Mouse (Mus musculus) gastrocnemius, postnatal 36 days (tissue): ENCODE measurements around the gene Ppp2r1b. TPM values are rescaled to one million over a fixed set of nuclear protein-coding genes. Genes with fewer than 3 reads are reported as not detected.

Experiments used
- DNase-seq, 2 experiments: peaks; one replicate each; pipeline ENCODE4 v3.0.0; 2022
- intact Hi-C: fragments of 180-260 bp; cut with DNase I; formaldehyde crosslinking; loops from one replicate; pipeline ENCODE4 v1.15.1; 2025
- total RNA-seq, 2 experiments: library from RNA; stranded (reverse); gene quantifications; 2 replicates each; pipeline ENCODE4 v1.2.3; 2021

Gene Ppp2r1b
- total RNA-seq, 2 experiments from 2014 or later, result 4.9 to 5.9 TPM

DNA sequence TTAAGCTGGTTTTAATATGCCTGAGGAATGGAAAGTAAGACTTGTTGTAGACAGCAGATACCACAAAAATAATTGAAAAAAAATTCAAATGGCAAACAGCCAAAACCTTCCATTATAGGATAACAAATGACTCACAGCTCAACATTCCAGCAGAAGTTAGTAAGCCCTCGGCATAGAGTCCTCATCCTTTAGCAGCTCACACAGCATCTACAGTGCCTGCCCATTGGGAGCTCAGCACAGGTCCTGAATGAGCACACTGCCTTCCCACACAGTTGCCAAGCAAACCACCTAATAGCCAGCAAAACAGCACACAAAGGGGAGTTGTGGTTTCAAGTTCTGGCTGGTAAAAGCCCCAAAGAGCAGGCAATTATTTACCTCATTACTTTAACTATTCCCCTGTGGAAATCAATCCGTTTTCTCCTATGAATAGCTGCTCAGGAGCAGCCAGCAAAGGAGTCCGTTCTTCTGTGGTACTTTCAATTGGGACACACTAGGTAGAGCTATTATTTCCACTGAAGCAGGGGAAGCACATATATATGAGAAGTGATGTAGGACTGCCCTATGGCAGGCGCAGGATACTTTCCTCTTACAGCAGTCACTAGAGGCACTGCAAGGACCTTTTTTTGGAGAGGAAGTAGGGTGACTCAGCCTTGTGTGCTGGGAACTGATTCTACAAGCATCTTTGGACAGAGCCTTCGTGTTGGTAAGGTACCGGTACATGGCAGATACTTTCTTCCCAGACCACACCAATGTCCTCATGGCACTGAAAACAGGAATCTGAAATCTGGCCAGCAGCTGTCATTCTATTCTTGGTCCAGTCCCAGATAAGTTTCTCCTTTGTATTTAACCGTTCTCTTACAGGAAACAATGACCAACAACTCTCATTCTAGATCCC lies 55.2 kb downstream of the Ppp2r1b start:
- no peak for DNase-seq
- intact Hi-C loops, result no loop called here

DNA sequence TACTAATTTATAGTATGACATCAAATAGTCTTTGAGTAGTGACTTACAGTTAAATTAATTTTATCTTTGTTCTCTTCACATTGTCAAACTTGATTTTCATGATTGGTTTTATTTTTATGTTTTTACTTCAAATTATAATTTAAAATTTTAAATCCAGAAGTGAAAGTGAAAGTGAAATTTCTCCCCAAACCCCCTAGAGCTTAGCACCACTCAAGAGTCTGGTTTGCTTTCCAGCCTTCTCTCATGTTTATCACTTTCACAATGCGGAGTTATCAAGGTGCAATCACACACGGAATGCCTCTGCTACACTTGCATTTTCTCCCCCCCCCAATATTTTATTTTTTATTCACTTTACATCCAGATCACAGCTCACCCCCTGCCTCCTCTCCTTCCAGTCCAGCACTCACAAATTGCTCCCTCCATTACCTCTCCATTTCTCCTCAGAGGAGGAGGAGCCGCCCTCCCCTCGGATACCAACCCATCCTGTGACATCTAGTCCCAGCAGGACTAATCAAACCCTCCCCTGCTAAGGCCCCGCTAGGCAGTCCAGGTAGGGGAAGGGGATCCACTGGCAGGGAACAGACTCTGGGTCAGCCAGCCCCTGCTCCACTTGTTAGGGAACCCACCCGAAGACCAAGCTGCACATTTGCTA lies 59.2 kb downstream of the Ppp2r1b start:
- DNase-seq, result no peak
- intact Hi-C loops, result no loop called here

DNA sequence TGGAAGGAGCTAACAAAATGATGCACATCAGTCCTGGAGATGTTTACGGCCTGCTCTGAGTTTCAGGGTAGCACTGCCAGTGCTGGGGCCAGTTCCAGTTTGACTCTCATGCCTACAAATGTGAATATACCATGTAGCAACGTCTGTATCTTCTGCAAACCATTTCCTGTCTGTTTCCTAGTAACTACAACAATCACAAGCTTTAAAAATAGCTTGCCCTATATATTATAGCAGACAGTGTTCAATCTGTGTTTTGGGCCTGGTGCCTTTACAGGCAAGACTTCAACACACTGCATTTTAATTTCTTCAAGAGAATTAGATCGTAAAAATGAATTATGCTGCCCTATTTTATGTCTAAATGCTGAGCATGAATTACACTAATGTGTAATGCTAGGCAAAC lies 60.2 kb downstream of the Ppp2r1b start:
- intact Hi-C loops, result no loop called here

DNA sequence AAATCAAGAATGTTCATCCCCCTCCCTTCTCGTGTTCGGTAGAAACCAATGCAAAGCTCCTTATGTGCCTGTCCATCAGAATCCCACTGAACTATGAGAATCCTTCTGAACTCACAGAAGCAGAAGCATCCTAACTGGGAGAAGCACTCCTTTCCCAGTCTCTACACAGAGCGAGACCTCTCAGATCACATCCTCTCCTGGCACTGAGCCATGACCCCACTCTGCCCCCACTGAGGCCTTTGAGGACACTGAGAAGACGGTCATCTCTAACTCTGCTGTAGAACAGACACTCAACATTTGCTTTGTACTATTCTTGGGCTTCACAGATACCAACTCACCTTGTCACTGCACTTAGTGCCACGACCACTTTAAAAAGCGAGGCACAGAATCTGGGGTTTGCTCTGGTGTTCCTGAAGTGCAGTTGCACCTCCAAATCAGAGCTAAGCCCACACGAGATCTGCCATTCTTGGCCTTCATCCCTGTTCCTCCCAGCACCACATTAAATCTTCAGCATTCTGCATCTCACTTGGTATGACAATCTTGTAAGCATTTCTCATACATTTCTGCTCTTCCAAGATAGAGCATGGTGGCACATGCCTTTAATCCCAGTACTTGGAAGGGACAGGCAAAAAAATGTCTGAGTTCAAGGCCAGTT lies 66.9 kb downstream of the Ppp2r1b start:
- intact Hi-C loops, result no loop called here
- no peak for DNase-seq

More for the DNA sequence above, 60.2 kb downstream of the Ppp2r1b start:
- DNase-seq, result no peak

DNA sequence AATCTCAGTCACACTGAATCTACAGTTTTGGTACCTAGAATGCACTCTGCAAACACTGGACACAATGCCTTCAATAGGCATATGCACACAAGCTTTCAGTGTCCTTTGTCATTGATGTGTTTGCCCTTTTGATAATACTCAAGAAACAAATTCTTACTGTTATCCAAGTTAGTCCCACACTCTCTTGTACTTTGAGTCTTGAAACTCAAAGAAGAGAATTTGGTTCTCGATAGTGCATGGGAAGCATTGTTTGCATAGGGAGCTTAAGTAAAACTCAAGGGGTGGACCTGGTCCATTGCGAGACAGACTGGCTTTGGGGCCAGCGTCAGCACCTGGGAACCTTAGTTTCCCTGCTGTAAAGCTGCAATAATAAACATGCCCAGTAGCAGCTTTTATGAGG lies 73.0 kb downstream of the Ppp2r1b start:
- DNase-seq, result no peak
- intact Hi-C loops, result no loop called here

DNA sequence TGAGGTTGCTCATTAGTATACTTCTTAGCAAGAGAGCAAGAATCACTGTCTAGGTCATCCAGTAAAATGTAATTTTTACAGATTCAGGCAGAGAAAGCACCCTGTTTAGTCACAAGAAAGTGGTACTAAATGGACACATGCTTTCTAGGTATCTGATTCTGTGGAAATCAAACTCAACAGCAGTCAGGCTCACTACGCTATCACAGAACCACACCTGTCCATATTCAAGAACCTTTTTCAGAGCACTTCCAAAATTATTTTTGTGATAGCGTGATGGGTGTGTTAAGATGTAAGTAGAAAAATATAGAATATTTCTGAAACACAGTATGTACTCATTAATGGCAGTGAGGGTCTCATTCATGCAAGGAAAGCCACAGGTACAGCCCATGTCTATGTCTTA lies 74.5 kb downstream of the Ppp2r1b start:
- DNase-seq, result no peak
- intact Hi-C loops, result no loop called here

DNA sequence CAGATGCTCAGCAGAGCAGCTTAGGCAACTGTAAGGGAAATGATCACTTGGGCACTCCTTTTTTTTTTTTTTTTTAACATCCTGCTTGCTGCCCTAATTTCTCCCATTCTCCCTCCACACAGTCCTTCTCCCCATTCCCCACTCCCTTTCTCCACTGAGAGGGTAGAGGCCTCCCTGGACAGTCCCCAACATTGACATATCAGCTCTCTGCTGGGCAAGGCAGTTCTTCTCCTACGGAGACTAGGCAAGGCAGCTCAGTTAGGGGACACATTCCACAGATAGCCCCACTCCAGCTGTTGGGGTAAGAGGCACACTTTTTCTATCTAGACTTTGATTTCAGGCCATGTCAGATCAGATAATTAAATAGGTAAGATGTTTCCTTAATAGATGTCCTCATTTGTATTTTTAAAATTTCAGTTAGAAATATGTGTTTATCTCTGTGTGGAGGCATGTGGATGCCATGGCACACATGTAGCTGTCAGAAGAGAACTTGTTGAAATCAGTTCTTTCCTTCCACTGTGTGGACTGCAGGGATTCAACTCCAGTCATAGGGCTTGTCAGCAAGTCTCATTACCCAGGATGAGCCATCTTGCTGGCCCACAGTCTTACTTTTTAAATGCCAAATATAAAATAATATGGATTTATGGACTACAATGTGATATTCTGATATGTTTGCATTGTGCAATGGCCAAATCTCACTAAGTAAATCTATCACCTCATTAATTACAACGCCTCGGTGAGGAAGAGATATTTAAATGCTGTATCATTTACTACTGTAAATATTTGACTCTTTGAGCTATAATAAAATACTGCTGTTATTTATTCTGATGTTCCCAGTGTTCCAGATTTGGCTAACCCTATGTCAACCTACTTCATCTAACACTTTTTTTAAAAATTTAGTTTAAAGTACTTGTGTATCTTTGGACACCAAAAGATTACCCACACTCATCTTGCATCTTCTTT lies 76.1 kb downstream of the Ppp2r1b start:
- intact Hi-C loops, result no loop called here

DNA sequence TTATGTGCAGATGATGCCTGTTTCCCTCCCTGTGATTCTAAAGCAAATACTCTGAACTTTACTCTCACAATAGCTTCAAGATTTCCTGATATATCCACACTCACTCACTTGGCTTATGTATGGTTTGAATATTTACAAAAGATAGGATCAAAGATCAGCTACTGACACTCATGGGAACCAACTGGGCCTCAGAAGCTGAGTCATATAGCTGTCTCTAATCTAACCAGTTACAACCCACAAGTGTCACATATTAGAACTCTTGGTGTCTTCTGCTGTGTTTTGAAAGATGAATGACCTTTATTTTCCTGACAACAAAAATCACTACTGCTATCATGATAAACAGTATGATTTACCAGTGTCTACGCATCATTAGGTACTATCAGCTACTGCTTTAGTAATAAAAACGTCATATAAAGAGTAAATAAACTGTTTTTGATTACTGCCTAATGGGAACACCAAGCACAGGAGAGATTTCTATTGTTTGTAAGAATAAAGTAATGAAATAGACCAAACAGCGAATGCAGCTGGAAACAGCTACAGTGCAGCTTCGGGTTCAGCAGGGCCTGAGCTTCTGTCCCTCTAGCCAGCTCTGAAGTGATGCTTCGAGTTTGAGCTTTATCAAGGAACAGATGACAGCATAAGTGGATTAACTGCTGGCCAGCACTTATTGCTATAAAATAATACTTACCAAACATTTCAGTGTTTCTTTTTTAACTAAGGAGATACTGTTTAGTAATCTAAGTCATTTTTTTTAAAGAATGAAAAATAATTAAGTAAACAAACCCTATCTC lies 77.5 kb downstream of the Ppp2r1b start:
- intact Hi-C loops, result no loop called here
- DNase-seq, result no peak

More for the DNA sequence above, 76.1 kb downstream of the Ppp2r1b start:
- no peak for DNase-seq

DNA sequence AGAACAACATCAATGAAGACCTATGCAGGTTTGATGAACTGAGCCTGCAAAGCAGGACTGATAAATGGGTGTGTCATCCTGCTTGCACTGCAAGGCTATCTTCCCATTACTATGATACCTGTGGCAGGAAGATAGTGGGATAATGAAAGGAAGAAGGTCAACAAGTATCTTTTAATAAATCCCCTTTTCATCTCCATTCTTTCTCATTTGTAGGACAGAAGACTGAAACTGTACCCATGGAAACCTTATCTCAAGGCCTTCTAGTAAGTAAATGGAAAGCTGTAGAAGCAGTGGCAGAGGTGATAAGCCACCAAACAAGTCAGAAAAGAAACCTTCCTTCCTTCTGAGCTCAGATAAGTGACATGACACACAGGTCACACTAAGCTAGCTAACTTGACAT lies 79.4 kb downstream of the Ppp2r1b start:
- intact Hi-C loops, result no loop called here
- no peak for DNase-seq

DNA sequence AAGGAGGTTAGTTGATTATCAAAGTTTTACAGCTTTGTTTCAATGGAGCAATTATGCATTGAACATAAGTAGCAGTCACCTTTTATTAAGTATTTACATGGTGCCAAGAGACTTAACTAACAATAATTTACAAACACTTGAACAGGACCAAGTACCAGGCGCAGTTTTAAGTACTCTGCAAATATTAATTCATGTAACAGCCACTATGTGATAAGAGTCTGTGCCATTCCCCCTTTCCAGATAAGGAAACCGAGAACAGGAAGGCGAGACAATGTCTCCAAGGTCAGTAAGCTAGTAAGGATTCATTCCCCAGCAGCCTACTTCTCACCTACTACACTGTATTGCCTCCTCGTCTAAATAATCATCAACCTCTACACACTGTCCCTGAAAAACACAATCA lies 80.7 kb downstream of the Ppp2r1b start:
- intact Hi-C loops, result no loop called here
- DNase-seq, result no peak

DNA sequence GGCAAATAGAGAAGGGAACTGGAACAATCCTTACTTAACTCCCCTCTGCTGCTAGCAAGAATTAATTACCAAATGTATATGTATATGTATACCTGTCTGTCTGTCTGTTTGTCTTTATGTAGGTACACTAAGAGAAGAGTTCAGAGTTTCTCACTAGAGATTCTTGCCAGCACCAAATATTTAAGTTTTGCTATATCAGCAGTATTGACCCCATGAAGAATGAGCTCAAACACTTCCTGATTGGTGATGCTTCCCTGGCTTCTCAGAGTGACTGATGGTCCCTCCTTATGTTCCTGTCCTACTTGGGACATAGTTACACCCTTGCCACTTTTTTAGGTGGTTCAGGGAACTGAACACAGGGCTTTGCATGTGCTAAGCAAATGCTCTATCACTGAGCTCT lies 84.9 kb downstream of the Ppp2r1b start:
- intact Hi-C loops, result no loop called here
- DNase-seq, result no peak

DNA sequence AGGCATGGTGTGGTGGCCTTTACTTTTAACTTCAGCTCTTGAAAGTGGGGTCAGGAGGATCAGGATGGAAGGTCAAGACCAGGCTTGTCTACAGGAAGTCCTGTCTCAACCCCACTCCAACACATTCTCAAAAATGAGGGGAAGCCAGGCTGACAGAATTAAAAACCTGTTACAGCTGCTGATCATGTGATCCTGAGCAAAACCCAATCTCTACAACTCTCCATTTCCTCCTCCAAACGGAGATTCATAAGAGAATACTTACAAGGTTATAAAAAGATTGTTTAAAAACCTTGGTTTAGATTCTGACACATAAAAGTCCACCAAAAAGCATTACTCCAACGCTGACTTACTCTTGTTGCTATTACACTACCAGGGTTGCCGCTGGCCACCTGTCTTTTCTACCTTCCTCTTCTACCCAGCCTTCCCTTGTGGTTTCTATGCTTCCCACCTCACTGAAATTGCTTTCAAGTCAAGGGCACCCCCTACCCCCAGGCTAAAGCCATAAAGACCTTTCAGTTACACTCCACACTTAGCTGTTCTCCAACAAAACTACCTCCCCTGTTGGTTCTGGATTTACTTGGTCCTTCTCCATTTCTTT lies 96.8 kb downstream of the Ppp2r1b start:
- no peak for DNase-seq
- intact Hi-C loops, result no loop called here

DNA sequence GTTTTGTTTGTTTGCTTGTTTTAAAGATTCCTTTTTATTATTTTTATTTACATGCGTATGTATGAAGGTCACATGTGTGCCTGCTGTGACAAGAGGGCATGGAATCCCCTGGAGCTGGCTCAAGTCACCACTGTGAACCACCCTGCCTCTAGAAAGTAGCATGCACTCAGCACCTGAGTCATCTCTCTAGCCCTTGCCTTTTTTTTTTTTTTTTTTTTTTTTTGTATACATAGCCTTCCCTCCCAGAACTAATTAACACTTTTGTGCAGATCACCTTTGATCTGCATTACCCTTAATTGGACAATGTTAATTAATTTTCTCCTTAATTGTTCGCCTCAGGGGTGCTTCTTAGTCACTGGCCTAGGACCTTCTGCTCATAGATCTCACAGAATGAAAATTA lies 97.6 kb downstream of the Ppp2r1b start:
- intact Hi-C loops, result no loop called here
- DNase-seq, result no peak

Other genes starting within 250 kb of the Ppp2r1b start
- gene Sdhd, start 241.5 kb upstream of the Ppp2r1b start, total RNA-seq, result 100 to 1,000 TPM; 313 to 336 TPM
- 100 to 1,000 TPM; 184 to 202 TPM for gene Timm8b, start 241.4 kb upstream of the Ppp2r1b start, total RNA-seq
- gene Pih1d2, start 228.0 kb upstream of the Ppp2r1b start, total RNA-seq, result under 1 TPM in 1 of 2 experiments, not detected in 1; 0.96 TPM
- 10 to 100 TPM in 1 of 2 experiments, 1 to 10 TPM in 1; 8.1 to 11.4 TPM for gene Nkapd1, start 227.8 kb upstream of the Ppp2r1b start, total RNA-seq
- gene Dlat, start 185.5 kb upstream of the Ppp2r1b start, total RNA-seq, result 100 to 1,000 TPM; 207 to 232 TPM
- 1 to 10 TPM; 1.4 to 3.5 TPM for gene Dixdc1, start 105.8 kb upstream of the Ppp2r1b start, total RNA-seq
- 1 to 10 TPM; 1.8 to 4.2 TPM for gene 2310030G06Rik, start 98.8 kb upstream of the Ppp2r1b start, total RNA-seq
- gene Cryab, start 94.0 kb upstream of the Ppp2r1b start, total RNA-seq, result 1,000 to 10,000 TPM; 1,018 to 1,083 TPM
- 100 to 1,000 TPM; 118 to 134 TPM for gene Hspb2, start 92.9 kb upstream of the Ppp2r1b start, total RNA-seq
- gene Fdxacb1, start 77.1 kb upstream of the Ppp2r1b start, total RNA-seq, result 1 to 10 TPM; 4.3 to 4.6 TPM
- gene Alg9, start 70.3 kb upstream of the Ppp2r1b start, total RNA-seq, result 10 to 100 TPM in 1 of 2 experiments, 1 to 10 TPM in 1; 7.1 to 10.2 TPM
- gene 1110032A03Rik, start 69.8 kb upstream of the Ppp2r1b start, total RNA-seq, result 10 to 100 TPM in 1 of 2 experiments, 1 to 10 TPM in 1; 9.8 to 11.2 TPM
- gene Sik2, start 163.8 kb downstream of the Ppp2r1b start, total RNA-seq, result 10 to 100 TPM; 21.8 to 21.9 TPM
- not detected for gene Btg4, start 215.6 kb downstream of the Ppp2r1b start, total RNA-seq
- gene Layn, start 231.8 kb downstream of the Ppp2r1b start, total RNA-seq, result 1 to 10 TPM; 1.3 to 1.5 TPM